Mouse (Mus musculus): Measurements from ENCODE around the gene Tmub1.
"Not testable (repeated sequence)": the region's sequence is repeated elsewhere in the genome, so short reads cannot be mapped to it uniquely, and the experiment has no call there.

Gene Tmub1

DNA sequence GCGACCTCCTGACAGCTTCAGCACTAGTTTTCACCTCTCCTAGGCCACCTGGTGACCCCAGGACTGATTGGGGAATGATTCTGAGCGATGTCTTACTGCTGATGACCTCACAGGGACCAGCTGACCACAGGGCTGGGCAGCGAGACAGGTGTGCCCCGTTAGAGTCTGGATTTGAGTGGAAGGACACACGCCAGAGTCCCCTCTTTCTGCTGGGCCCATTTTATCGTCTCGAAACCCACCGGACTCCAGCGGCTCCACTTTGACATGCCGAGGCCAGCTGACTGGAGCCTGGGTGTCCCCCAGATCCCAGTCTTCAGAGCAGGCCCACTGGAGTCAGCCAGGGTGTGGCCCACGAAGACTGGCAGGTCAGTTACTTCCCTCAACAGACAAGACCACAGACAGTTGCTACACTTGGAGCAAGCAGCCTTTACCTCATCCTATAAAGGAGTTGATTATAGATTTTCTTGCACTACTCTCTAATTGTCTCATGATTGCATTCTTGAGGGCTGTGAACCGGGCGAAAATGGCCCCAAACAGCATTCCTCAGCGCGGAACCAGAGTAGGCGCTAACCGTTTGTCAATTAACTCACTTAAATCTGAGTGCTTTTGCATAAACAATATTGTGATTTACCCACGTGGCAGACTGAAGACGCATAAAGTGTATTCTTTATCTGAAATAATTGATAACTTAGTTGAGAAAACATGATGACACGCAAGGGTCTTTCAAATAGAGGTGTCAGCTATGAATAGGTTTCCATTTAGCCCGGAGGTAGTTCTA is 23.5 kb downstream of the Tmub1 start:
- no peak for DNase-seq (ENCODE audit: low spot score)

GRCm38 (mm10) chr5:24423129-24424003 is 24.3 kb downstream of the Tmub1 start, which contains the start of the genes Cdk5 and Slc4a2:
TSS of gene Cdk5 (minus strand) at chr5:24423530.
TSS of gene Slc4a2 (plus strand) at chr5:24423837.
- peak; percentile 99 for DNase-seq (ENCODE audit: low spot score)

GRCm38 (mm10) chr5:24420381-24420780 is 27.3 kb downstream of the Tmub1 start:
- no peak for DNase-seq (ENCODE audit: low spot score)

DNA sequence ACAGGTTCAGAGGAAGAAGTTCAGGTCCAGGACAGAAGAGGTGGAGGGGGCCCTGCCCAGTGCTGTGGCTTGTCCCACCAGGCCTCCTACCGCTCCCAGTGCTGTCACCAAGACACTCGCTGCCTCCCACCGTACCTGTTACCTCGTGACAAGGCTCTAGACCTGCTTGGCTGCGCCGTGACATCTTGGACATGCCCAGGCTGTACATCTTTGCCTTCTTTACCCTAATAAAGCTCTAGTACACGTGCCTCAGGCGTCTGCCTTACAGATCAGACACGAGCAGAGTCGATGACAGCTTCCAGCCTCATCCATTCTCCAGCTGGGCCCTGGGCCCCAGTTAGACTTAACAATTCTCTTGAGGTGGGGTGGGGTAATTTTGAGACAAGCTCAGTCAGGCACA is 30.1 kb downstream of the Tmub1 start:
- DNase-seq (ENCODE audit: low spot score), result no peak

- DNase-seq (ENCODE audit: low spot score), result peak; percentile 73
Measured at GRCm38 (mm10) chr5:24416222-24416736, 31.4 kb downstream of the Tmub1 start.

DNA sequence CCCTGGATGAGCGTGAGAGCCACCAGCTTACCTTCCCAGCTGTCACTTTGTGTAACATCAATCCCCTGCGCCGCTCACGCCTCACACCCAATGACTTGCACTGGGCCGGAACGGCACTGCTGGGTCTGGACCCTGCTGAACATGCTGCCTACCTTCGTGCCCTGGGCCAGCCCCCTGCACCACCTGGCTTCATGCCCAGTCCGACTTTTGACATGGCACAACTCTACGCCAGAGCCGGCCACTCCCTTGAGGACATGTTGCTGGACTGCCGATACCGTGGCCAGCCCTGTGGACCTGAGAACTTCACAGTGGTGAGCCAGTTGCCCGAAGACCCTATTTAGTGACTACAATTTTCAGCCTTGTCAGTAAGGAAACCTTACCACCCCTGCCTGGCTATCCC is 33.7 kb downstream of the Tmub1 start:
- DNase-seq (ENCODE audit: low spot score), result no peak

GRCm38 (mm10) chr5:24413042-24413693 is 34.5 kb downstream of the Tmub1 start, which contains the start of gene Asic3:
TSS of gene Asic3 (plus strand) at chr5:24413392.
- no peak for DNase-seq (ENCODE audit: low spot score)

GRCm38 (mm10) chr5:24412063-24412462 is 35.6 kb downstream of the Tmub1 start:
- DNase-seq (ENCODE audit: low spot score), result no peak

DNA sequence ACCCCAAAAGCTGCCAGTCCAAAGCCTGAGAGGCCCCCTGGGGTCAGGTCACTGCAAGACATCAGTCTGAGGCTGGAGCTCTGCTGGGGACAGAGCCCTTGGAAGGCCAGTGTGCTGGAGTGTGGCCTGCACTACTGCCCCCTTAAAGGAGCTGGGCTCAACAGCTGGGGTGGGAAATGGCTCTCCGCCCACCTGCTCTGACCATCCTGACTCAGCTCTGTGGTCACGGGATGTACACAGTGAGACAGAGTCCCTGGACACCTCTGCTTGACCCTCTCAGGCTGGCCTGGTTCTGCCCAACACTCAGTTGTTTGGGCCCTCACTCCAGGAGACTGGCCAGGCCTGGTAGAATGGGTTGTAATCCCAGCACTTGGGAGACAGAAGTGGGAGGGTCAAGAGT is 38.2 kb downstream of the Tmub1 start:
- no peak for DNase-seq (ENCODE audit: low spot score)

GRCm38 (mm10) chr5:24408651-24409050 is 39.0 kb downstream of the Tmub1 start:
- no peak for DNase-seq (ENCODE audit: low spot score)

DNA sequence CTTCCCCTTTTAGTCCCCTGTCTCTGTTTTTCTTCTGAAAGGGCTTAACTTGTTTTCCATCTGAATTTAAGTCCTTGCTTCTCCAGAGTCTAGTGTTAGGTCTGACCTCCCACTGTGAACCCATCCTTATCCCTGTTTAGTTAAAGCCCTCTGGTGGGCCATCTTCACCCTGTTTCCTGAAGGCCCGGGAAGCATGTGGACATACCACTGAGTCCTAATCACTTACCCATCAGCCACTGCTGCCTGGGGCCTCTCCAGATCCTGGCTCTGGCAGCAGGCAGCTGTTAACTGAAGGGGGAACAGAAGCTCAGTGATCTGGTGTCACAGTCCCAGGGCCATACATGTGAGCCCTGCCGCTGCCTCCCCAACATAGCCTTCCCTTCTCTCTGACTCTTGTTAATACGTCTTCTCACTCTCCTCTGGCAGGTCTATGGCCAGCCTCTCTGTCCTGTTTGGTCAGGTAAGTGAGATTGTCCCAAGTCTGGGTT is 42.2 kb downstream of the Tmub1 start:
- no peak for DNase-seq (ENCODE audit: low spot score)

DNA sequence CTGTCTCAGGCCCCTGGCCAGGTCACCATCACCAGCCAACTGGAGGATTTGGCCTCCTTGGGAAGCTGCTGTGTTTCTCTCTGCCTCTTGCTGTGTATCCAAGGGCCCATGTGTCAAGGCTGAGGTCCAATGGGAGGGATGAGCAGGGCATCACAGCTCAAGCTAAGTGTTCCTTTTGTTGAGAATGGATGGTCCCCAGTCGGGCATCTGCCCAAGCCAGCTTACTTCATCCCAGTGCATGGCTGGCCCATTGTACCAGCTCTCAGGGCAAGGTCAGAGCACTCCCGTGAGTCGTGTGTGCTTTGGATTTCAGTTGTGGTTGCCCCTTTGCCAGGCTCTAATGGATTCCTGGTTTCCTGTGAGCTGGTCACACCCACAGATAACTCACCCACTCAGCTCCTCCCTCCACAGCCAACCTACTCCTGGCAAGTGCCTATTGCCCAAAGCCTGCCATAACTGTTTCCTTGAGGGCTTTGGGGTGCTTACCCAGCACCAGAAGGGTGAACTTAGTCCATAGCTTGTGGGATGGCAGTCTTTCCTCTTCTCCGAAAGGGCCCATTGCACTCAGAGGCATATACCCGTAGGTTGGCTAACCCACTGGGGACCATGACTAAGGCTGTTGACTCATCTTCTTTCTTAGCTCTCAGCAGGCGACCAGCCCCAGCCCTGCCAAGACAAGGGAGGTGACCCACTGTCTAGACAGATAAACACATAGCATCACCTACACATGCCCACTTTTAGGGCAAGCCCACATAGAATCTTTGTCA is 42.9 kb downstream of the Tmub1 start:
- no peak for DNase-seq (ENCODE audit: low spot score)

- DNase-seq (ENCODE audit: low spot score), result no peak
Measured at GRCm38 (mm10) chr5:24401969-24402368, 45.7 kb downstream of the Tmub1 start.

DNA sequence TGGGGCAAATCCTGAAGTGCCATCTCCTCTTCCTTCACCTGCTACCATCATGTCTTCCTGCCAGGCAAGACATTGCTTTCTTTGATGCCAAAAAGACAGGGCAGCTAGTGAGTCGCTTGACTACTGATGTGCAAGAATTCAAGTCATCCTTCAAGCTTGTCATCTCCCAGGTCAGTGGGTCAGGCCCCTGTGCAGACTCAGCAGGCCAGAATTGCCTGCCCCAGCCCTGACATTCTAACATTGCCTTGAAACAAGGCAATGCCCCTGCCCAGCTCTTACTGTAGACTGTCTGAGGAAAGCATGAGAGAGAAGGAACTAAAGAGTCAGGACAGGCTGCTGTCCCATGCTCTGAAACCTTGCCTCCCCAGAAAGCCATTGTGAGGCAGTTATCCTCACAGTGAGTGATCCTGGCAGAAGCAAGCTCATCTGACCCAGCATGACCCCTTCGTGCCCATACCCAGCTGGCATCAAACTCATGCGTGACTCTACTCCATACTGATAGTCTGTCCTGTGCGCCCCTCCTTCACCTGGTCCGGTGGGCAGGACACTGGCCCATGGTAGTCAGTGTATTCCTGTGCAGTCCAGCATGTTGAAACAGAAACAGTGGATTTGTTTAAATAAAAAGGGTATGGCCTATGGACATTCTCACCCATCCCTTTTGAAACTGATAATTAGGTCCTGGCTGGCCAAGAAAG is 46.6 kb downstream of the Tmub1 start:
- DNase-seq (ENCODE audit: low spot score), result no peak

GRCm38 (mm10) chr5:24400362-24400761 is 47.3 kb downstream of the Tmub1 start:
- DNase-seq (ENCODE audit: low spot score), result no peak

- DNase-seq (ENCODE audit: low spot score), result no peak
Measured at GRCm38 (mm10) chr5:24399686-24400085, 48.0 kb downstream of the Tmub1 start.

GRCm38 (mm10) chr5:24396254-24396653 is 51.4 kb downstream of the Tmub1 start:
- DNase-seq (ENCODE audit: low spot score), result not testable (repeated sequence)

Measured in layer of hippocampus, adult 9-10 months (tissue).